ENCODE assay signal across 10 mouse cellular contexts in genomic region chr1:185285171-185285570, GRCm38 (mm10). TPM values are rescaled to one million over a fixed set of nuclear protein-coding genes. Genes with fewer than 3 reads are reported as not detected.
DNase-seq lines count a peak whose midpoint lies in the region; ATAC-seq and TF ChIP-seq lines count a peak whose summit lies in the region.
"Had no signal": no experiment of that assay in that cellular context is flagged by ENCODE, and none has a peak within 500 bp of the region (broad histone marks: within the 10 kb centered on the region; RNA-seq: fewer than 3 reads in every experiment).

No protein-coding gene starts in this region.

- H3K9me3 ChIP-seq in hindbrain, embryonic 14.5 days (ENCODE audit: control insufficient read depth, low read length), result no peaks in the 10 kb centered on the region
- no peaks in the 10 kb centered on the region for H3K9me3 ChIP-seq in hindbrain, embryonic 10.5 days
- no peaks in the 10 kb centered on the region for H3K9me3 ChIP-seq in heart, embryonic 13.5 days
- H3K9me3 ChIP-seq: limb, embryonic 15.5 days; stomach, embryonic 15.5 days had no signal

- 88% methylated on average over 4 of the region's 4 CpGs for WGBS in hindbrain, embryonic 14.5 days
- 94% methylated on average over 4 of the region's 4 CpGs for WGBS in hindbrain, embryonic 10.5 days
- WGBS in heart, embryonic 13.5 days, result 44% methylated on average over 4 of the region's 4 CpGs
- WGBS in thymus, adult 2 months, result 97% methylated on average over 4 of the region's 4 CpGs

- no peak overlapping the region for H3K4me3 ChIP-seq in hindbrain, embryonic 14.5 days (replicated peaks; ENCODE audit: low read length)
- H3K4me3 ChIP-seq in hindbrain, embryonic 10.5 days, result no peak overlapping the region
- H3K4me3 ChIP-seq in heart, embryonic 13.5 days, result no peak overlapping the region
- no peak overlapping the region for H3K4me3 ChIP-seq in thymus, adult 2 months (ENCODE audit: control insufficient read depth, insufficient read depth, low read length)
- H3K4me3 ChIP-seq: limb, embryonic 15.5 days; stomach, embryonic 15.5 days had no signal

- no peak overlapping the region for H3K27ac ChIP-seq in hindbrain, embryonic 14.5 days
- no peak overlapping the region for H3K27ac ChIP-seq in hindbrain, embryonic 10.5 days
- peak overlapping the region; percentile 72 for H3K27ac ChIP-seq in heart, embryonic 13.5 days (replicated peaks)
- H3K27ac ChIP-seq in thymus, adult 2 months (ENCODE audit: control insufficient read depth, insufficient read depth, low read length), result no peak overlapping the region
- H3K27ac ChIP-seq: limb, embryonic 15.5 days; stomach, embryonic 15.5 days had no signal

- peak; percentile 61 for DNase-seq in hindbrain, embryonic 14.5 days (ENCODE audit: low spot score)
- DNase-seq in hindbrain, embryonic 10.5 days (ENCODE audit: low spot score), result no peak
- peak; percentile 22 for DNase-seq in 3T3-L1 (ENCODE audit: low read depth, low spot score)
- peak; percentile 69 for DNase-seq in lung, postnatal 36 days
- DNase-seq in thymus, adult 2 months, result no peak
- no peak for DNase-seq in ovary, postnatal 10 days (ENCODE audit: low spot score)

- ATAC-seq in hindbrain, embryonic 14.5 days (ENCODE audit: low FRiP score), result peak; percentile 48; the same call in 1 of the 2 replicates
- ATAC-seq in cerebellum, adult (ENCODE audit: insufficient number of reproducible peaks, low FRiP score, low TSS enrichment), result peak; percentile 60; the same call in 1 of the 2 replicates
- no peak for ATAC-seq in heart, embryonic 13.5 days (ENCODE audit: extremely low read depth, insufficient number of reproducible peaks, low FRiP score, low TSS enrichment)

- H3K27me3 ChIP-seq in hindbrain, embryonic 14.5 days (ENCODE audit: control insufficient read depth, insufficient read depth, low read length), result no peaks in the 10 kb centered on the region
- no peaks in the 10 kb centered on the region for H3K27me3 ChIP-seq in hindbrain, embryonic 10.5 days (ENCODE audit: insufficient read depth, poor library complexity, severe bottlenecking)
- no peaks in the 10 kb centered on the region for H3K27me3 ChIP-seq in heart, embryonic 13.5 days (replicated peaks)
- no peaks in the 10 kb centered on the region for H3K27me3 ChIP-seq in thymus, adult 2 months (ENCODE audit: control insufficient read depth, insufficient read depth, low read length)
- H3K27me3 ChIP-seq: limb, embryonic 15.5 days; stomach, embryonic 15.5 days had no signal

- no peak for TF ChIP-seq POLR2A in thymus, adult 2 months (IDR thresholded peaks at IDR 0.05; ENCODE audit: control insufficient read depth, extremely low read depth, insufficient read depth, low read length, poor library complexity)

- no peak overlapping the region for H3K9ac ChIP-seq in hindbrain, embryonic 14.5 days
- no peak overlapping the region for H3K9ac ChIP-seq in heart, embryonic 13.5 days
- H3K9ac ChIP-seq: limb, embryonic 15.5 days; stomach, embryonic 15.5 days had no signal

- H3K36me3 ChIP-seq in hindbrain, embryonic 14.5 days (replicated peaks; ENCODE audit: control insufficient read depth, insufficient read depth), result peaks cover 86% of the 10 kb centered on the region
- H3K36me3 ChIP-seq in hindbrain, embryonic 10.5 days, result peaks cover 92% of the 10 kb centered on the region
- peaks cover 81% of the 10 kb centered on the region for H3K36me3 ChIP-seq in heart, embryonic 13.5 days
- peaks cover 46% of the 10 kb centered on the region for H3K36me3 ChIP-seq in thymus, adult 2 months (ENCODE audit: control insufficient read depth, insufficient read depth, low read length)

- H3K4me2 ChIP-seq in hindbrain, embryonic 14.5 days (replicated peaks), result no peak overlapping the region
- H3K4me2 ChIP-seq in heart, embryonic 13.5 days, result peak overlapping the region; percentile 30
- H3K4me2 ChIP-seq: limb, embryonic 15.5 days; stomach, embryonic 15.5 days had no signal

- no peak for TF ChIP-seq CTCF in thymus, adult 2 months (IDR thresholded peaks at IDR 0.05; ENCODE audit: borderline replicate concordance, control insufficient read depth, extremely low read depth, insufficient read depth, low read length, poor library complexity)

- no peaks in the 10 kb centered on the region for H3K4me1 ChIP-seq in hindbrain, embryonic 14.5 days (replicated peaks; ENCODE audit: control insufficient read depth, insufficient read depth, low read length)
- no peaks in the 10 kb centered on the region for H3K4me1 ChIP-seq in hindbrain, embryonic 10.5 days (replicated peaks)
- peaks cover 25% of the 10 kb centered on the region for H3K4me1 ChIP-seq in heart, embryonic 13.5 days
- H3K4me1 ChIP-seq in thymus, adult 2 months (replicated peaks; ENCODE audit: control insufficient read depth, insufficient read depth, low read length), result no peaks in the 10 kb centered on the region
- H3K4me1 ChIP-seq: stomach, embryonic 15.5 days had no signal

RNA-seq across cellular contexts. Expression of gene Iars2, which starts 44.0 kb away (rescaled TPM):
- polyA plus RNA-seq in hindbrain, embryonic 14.5 days (2014; fragmentation: Nextera tagmentation; extraction: Ambion mirVana), result 18.4 and 21.4 TPM in 2 replicates
- polyA plus RNA-seq in hindbrain, embryonic 10.5 days (2016; fragmentation: Nextera tagmentation; extraction: Ambion mirVana), result 21.1 and 25.7 TPM in 2 replicates
- polyA plus RNA-seq in heart, embryonic 13.5 days (2015; fragmentation: Nextera tagmentation; extraction: Ambion mirVana), result 32.8 and 35.6 TPM in 2 replicates
- polyA plus RNA-seq in thymus, adult 2 months (2012; rRNA removed), result 22.7 and 28.4 TPM in 2 replicates

RNA-seq across cellular contexts. Expression of gene Bpnt1, which starts 46.8 kb away (rescaled TPM):
- polyA plus RNA-seq in hindbrain, embryonic 14.5 days (2014; fragmentation: Nextera tagmentation; extraction: Ambion mirVana), result 38.1 and 46.1 TPM in 2 replicates
- 31.6 and 34.3 TPM in 2 replicates for polyA plus RNA-seq in hindbrain, embryonic 10.5 days (2016; fragmentation: Nextera tagmentation; extraction: Ambion mirVana)
- polyA plus RNA-seq in heart, embryonic 13.5 days (2015; fragmentation: Nextera tagmentation; extraction: Ambion mirVana), result 25.6 and 25.7 TPM in 2 replicates
- 14.0 and 19.6 TPM in 2 replicates for polyA plus RNA-seq in thymus, adult 2 months (2012; rRNA removed)

Comparison
In these comparisons a context has a peak if more than half of its experiments do, and no peak if none do; other contexts are left out.
1. DNase-seq: peak in hindbrain, embryonic 14.5 days (single experiment), 3T3-L1 (single experiment) and lung, postnatal 36 days (single experiment); none in hindbrain, embryonic 10.5 days (single experiment), thymus, adult 2 months (single experiment) and ovary, postnatal 10 days (single experiment).